Mouse (Mus musculus): ENCODE measurements at regions not wholly inside any gene's neighbourhood (a gene's known extent, or its start where the extent isn't known, plus 50 kb on each side); places are given as distances from the start of the nearest gene placed in this dataset.

GRCm38 (mm10) chr6:100176914-100177560, 110.2 kb downstream of the Rybp start:
- DNase-seq (ENCODE audit: low spot score in 2 of 2) = no peak

- no peak for DNase-seq (ENCODE audit: low spot score in 2 of 2)
Observed at GRCm38 (mm10) chr6:100170711-100171348, 116.5 kb downstream of the Rybp start.

- no peak for DNase-seq (ENCODE audit: low spot score in 2 of 2)
Observed at GRCm38 (mm10) chr6:100167321-100167720, 120.0 kb downstream of the Rybp start.

- DNase-seq (ENCODE audit: low spot score in 2 of 2) = no peak
Observed at GRCm38 (mm10) chr6:100165746-100166145, 121.5 kb downstream of the Rybp start.

GRCm38 (mm10) chr6:100164162-100164561, 123.1 kb downstream of the Rybp start:
- DNase-seq (ENCODE audit: low spot score in 2 of 2) = no peak

GRCm38 (mm10) chr6:100163814-100164130, 123.5 kb downstream of the Rybp start:
- no peak for DNase-seq (ENCODE audit: low spot score in 2 of 2)

GRCm38 (mm10) chr6:100162961-100163813, 124.1 kb downstream of the Rybp start:
- peak in 1 of 2 experiments; percentile 25 for DNase-seq (ENCODE audit: low spot score in 2 of 2)

GRCm38 (mm10) chr6:100160670-100161069, 126.6 kb downstream of the Rybp start:
- DNase-seq (ENCODE audit: low spot score in 2 of 2) = no peak

GRCm38 (mm10) chr6:100159817-100160216, 127.5 kb downstream of the Rybp start:
- no peak for DNase-seq (ENCODE audit: low spot score in 2 of 2)

- no peak for DNase-seq (ENCODE audit: low spot score in 2 of 2)
Observed at GRCm38 (mm10) chr6:100159246-100159645, 128.0 kb downstream of the Rybp start.

- peak in 1 of 2 experiments; percentile 8 for DNase-seq (ENCODE audit: low spot score in 2 of 2)
Observed at GRCm38 (mm10) chr6:100157288-100157687, 130.0 kb downstream of the Rybp start.

- DNase-seq (ENCODE audit: low spot score in 2 of 2) = no peak
Observed at GRCm38 (mm10) chr6:100156163-100156562, 131.1 kb downstream of the Rybp start.

GRCm38 (mm10) chr6:100155676-100156075, 131.6 kb downstream of the Rybp start:
- no peak for DNase-seq (ENCODE audit: low spot score in 2 of 2)

GRCm38 (mm10) chr6:100151447-100151846, 135.8 kb downstream of the Rybp start:
- no peak for DNase-seq (ENCODE audit: low spot score in 2 of 2)

- no peak for DNase-seq (ENCODE audit: low spot score in 2 of 2)
Observed at GRCm38 (mm10) chr6:100150703-100151208, 136.5 kb downstream of the Rybp start.

- no peak for DNase-seq (ENCODE audit: low spot score in 2 of 2)
Observed at GRCm38 (mm10) chr6:100149458-100149852, 137.8 kb downstream of the Rybp start.

GRCm38 (mm10) chr6:100148751-100149457, 138.4 kb downstream of the Rybp start:
- no peak for DNase-seq (ENCODE audit: low spot score in 2 of 2)

GRCm38 (mm10) chr6:100146360-100146935, 140.8 kb downstream of the Rybp start:
- no peak for DNase-seq (ENCODE audit: low spot score in 2 of 2)

GRCm38 (mm10) chr6:100145869-100146268, 141.4 kb downstream of the Rybp start:
- no peak for DNase-seq (ENCODE audit: low spot score in 2 of 2)

- no peak for DNase-seq (ENCODE audit: low spot score in 2 of 2)
Observed at GRCm38 (mm10) chr6:100144544-100145287, 142.6 kb downstream of the Rybp start.

All from spleen, postnatal 14 days (tissue).